Mouse (Mus musculus) left cerebral cortex, postnatal 36 days (tissue): ENCODE data around the gene Naa10. TPM values are rescaled to one million over a fixed set of nuclear protein-coding genes. Genes with fewer than 3 reads are reported as not detected.

Experiments used
- DNase-seq, 2 experiments: peaks; one replicate each; pipeline ENCODE4 v3.0.0; 2021 to 2022; ENCODE audit warnings: low spot score in 2 of 2, mixed read lengths in 1 of 2
- intact Hi-C: fragments of 180-260 bp; cut with DNase I; formaldehyde crosslinking; loops from one replicate; pipeline ENCODE4 v1.15.1; 2025
- total RNA-seq, 2 experiments: library from RNA; stranded (reverse); gene quantifications; 2 replicates each; pipeline ENCODE4 v1.2.3; 2021

The Naa10 gene
- total RNA-seq, 2 experiments from 2014 or later = 52.5 to 54.7 TPM

DNA sequence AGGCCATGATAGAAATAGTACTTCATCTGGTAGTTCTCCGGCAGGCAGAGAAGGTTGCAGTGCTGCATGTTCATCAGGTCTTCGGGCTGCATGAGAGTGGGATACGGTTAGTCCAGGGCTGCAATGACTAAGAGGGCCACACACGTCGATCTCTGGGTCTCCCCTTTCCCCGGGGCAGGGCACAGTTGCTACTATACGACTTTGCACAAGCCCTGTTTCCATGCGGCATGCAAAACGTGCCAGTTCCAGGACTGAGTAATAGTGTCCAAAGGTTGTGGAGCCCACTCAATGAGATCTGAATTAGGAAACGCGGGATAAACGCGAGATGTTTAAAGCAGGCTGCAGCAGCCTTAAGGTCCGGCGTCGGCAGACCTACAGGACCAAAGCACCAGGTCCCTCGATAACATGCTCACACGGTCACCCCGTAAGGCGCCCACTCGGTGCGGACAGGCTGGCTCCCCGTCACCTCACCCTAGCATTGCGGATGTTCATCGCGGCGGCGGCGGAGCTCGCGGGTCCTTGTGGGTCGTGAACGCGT lies 390 bp downstream of the Naa10 start:
- intact Hi-C loops = loop anchor here (5.0 kb wide), 1 partner anchor 134 kb away; the partner anchor contains the start of genes Idh3g and Ssr4
- DNase-seq = peak in 1 of 2 experiments; percentile 8

DNA sequence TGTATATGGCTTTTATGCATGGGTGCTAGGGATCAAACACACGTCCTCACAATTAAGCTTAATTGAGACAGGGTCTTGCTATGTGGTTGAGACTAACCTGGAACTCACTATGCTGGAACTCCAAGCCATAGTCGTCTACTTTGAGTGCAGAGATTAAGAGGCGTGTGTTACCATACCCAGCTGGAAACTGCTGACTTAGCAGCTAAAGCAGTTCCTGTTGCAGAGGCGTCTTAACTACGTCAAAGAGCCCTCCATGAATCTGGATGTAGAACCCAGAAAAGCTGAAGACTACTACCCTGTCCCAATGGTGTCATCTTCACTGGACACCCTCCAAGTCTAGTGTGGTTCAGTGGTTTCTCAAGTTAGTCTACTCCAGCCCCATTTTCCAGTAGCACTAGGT lies 3.1 kb downstream of the Naa10 start:
- no peak for DNase-seq
- intact Hi-C loops = no loop called here

DNA sequence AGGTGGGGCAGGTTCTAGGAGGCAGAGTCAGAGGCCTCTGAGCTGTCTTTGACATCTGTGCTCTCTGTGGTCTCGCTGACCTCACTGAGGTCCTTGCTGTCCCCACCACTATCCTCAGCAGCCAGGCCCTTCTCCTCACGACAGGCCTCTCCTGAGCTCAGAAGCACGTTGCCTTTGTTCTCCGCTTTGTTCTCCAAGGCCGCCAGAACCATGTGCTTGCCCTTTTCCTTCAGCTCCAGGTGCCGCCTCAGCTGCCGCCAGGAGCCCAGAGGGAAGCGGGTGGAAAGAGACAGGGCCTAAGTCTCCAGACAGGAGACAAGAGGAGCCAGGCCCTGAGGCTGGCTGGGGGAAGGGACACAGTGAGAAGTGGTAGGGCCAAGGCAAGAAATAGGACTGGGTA lies 4.8 kb downstream of the Naa10 start:
- DNase-seq = no peak
- intact Hi-C loops = no loop called here

DNA sequence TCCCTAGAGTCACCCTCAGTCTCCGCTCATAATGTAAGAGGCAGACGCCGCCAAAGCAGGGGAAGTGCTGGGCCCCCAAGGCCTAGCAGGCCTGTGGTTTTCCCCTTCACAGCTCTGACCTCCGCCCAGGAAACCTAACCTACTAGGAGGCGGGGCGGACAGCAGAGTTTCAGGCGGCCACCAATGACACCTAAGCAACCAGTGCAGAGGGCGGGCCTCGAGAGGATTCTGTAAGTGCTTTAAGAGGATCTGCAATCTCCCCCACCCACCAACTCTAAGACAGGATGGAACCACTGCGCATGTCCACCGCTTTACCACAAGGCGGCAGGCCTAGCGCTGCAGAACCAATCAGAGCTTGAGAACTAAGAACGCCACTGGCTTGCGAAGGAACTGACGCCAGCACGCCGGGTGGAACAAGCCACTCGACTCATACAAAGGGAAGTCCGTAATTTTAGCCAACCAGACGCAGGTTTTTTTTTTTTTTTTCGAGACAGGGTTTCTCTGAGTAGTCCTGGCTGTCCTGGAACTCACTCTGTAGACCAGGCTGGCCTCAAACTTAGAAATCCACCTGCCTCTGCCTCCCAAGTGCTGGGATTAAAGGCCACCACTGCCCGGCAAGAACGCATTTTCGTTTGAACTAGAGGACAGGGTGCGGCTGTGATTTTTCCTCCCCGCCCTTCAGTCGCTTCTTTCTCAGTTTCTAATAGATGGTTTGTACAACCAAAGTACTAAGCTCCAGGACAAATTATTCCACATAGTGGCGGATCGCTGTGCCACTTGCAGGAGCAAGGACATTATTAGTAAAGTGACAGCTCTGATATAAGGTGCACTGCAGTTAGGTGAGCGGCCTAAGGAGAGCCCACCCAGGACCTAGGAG lies 6.7 kb downstream of the Naa10 start:
- DNase-seq = peak; percentile 84 to 87

DNA sequence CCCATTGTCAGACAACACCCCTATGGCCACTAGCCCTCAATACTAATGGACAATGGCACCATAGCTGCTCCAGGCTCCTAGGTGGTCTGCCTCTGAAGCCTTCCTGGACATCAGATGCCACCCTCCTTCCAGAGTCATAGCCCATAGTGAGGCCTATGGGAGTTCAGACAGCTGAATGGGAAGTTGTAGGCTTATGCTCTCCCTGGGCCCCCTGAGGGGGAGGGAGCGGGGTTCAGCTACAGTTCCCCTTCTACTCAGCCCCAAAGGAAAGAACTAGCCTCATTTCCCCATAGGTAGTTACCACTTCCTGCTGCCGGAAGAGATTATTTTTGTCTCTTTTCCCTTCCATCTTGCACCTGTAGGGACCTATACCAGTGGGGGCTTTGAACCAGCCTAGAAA lies 10.2 kb downstream of the Naa10 start:
- intact Hi-C loops = no loop called here
- no peak for DNase-seq

More for the DNA sequence above, 6.7 kb downstream of the Naa10 start:
- intact Hi-C loops = no loop called here

DNA sequence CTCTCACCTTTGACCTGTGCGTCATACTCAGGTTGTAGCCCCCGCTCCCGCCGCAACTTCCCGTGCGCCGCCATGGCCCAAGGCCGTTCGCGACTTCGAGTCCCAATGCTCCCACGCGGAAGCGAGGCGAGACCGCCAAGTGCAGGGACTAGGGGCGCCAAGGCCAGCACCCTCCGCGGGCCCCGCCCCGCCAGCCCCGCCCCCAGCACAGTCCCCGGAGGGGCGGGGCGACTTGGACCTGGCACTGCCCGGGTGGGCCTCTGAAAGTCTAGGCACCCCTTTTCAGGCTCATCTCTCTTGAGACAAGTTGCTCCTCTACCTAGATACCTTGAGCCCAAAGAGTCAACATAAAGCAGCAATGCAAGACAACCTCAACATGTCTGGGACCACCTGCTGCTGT lies 10.6 kb downstream of the Naa10 start:
- intact Hi-C loops = no loop called here
- DNase-seq = no peak

DNA sequence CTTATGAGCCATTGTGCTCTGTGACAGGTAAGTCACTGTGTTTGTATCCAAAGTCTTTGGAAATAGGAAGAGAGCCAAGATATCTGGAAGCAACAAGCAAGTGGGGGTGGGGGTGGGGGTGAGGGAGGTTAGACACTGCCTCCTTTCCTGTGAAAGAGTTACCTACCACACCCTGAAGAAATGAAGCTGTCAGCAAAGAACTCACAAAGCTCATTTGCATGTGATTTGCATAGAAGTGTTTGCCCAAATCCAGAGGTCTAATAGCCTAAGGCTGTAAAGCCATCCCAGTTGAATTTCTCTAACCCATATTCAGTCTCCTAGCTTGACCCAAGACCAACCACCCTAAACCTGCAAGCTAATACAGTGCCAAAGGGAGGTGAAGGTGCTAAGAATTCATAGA lies 11.3 kb downstream of the Naa10 start:
- intact Hi-C loops = no loop called here
- DNase-seq = no peak

DNA sequence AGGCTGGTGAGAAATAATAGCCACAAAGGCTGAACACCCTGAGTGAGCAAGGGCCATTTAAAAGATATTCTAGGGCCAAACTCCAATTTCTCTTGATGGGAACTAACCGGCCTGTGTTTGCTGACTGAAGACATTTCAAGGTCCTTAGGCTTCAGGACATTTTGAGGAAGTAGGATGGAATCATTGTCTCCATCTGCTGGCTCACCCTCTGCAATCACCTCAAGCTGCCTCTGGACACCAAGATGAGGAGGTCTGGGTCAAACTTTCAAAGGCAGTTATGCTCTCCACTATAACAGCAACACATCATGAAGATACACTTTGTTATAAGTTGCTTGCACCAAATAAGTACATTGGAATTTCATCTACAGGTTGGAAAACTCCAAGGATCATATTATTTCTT lies 11.7 kb downstream of the Naa10 start:
- no peak for DNase-seq
- intact Hi-C loops = no loop called here

DNA sequence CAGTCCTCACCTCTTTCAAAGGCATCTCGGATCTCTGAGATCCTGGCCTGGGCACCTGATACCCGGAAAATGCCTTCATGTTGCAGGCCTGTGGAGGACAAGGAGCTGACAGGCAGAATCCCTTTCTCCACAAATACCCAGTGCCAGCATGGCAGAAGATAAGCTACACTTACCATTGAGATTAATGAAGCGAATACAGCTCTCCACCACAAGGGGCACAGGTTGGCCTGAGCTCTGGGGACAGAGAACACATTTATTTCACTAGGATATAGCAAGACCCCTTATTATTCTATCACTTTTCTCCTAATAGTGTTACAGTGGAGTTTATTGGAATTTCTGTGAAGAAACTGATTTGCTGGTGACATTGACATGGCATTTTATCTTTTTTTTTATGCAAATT lies 23.8 kb downstream of the Naa10 start:
- intact Hi-C loops = loop anchor here (5.0 kb wide), 2 partner anchors 101 to 181 kb away; partner anchors contain the start of genes Abcd1 and Bcap31

DNA sequence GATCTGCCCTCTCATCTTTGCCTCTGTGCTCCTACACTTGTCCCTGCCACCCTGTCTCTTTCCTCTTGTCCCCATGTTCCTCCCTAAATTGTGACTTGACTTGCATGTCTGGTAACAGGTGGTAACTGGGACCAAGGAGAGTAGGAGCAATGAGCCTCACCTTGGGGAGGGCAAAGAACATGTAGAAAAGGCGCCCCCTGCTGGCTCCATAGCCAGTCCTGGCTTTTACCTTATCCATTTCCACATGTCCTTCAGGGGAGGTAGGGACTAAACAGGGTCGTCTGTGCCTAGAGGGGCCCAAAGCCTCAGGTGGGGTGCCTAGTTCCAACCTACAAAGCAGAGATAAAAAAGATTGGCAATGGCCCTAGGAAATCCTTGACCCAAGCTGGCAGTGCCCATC lies 26.0 kb downstream of the Naa10 start, which contains the start of gene L1cam:
L1cam (minus strand) TSS at position 387 of the 400 bp plus-strand sequence.
- peak; percentile 19 to 39 for DNase-seq
- intact Hi-C loops = loop anchor here (5.0 kb wide), 2 partner anchors 98 to 178 kb away; partner anchors contain the start of genes Abcd1 and Bcap31

More for the DNA sequence above, 23.8 kb downstream of the Naa10 start:
- no peak for DNase-seq

DNA sequence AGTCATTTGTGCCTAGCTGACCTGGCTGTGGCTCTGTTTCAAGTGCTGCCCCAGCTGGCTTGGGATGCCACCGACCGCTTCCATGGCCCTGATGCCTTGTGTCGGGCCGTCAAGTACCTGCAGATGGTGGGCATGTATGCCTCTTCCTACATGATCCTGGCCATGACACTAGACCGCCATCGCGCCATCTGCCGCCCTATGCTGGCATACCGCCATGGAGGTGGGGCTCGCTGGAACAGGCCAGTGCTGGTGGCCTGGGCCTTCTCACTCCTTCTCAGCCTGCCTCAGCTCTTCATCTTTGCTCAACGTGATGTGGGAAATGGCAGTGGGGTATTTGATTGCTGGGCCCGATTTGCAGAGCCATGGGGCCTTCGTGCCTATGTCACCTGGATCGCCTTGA lies 28.9 kb downstream of the Naa10 start:
- no peak for DNase-seq
- intact Hi-C loops = no loop called here

DNA sequence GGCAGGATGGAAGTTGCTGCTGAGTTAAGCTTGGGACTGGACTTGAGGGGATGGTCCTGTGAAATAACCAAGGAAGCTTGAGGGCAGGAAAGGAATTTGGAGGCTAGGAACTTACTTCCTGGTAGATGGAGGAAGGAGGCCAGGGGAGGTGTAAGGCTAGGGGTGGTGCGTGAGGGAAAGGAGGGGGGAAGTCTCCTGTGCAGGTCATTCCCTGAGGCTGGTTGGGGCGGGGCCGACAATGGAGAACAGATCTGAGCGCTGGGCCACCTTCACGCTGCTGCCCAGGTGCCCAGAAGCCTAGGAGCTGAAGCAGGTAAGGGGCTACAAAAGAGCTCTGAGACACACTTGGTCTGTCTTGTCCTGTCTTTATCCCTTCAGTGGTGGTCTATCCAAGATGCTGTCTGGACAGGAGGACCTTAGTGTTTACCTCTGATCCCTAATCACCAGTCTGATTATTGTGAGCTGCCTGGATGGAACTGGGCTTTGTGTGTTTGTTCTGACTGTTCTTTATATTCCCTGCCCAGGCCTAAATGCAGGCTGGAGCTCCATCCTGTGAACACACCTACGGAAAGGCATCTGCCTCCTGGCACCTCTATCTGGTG lies 30.1 kb downstream of the Naa10 start, which contains the start of gene Avpr2:
Avpr2 (plus strand) TSS at position 552 of the 602 bp plus-strand sequence.
- intact Hi-C loops = no loop called here
- no peak for DNase-seq

DNA sequence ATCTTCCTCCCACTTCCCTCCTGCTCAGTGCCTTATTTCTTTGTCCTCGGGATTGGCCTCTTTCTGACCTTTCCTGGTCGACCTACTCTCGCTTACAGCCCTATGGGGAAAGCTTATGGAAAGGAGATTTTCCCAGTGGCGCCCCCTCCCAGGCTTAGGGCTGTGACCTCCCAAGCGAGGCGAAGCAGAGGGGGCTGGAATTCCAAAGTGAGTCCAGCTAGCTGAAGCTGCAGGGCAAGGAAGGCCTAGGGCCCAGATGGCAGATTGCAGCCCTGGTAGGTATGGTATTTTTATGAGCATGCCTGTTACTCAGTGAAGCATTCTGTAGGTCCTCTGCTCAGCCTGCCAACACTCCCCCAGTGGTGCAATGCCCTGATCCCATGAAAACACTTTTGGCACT lies 40.3 kb downstream of the Naa10 start:
- DNase-seq = no peak
- intact Hi-C loops = no loop called here

DNA sequence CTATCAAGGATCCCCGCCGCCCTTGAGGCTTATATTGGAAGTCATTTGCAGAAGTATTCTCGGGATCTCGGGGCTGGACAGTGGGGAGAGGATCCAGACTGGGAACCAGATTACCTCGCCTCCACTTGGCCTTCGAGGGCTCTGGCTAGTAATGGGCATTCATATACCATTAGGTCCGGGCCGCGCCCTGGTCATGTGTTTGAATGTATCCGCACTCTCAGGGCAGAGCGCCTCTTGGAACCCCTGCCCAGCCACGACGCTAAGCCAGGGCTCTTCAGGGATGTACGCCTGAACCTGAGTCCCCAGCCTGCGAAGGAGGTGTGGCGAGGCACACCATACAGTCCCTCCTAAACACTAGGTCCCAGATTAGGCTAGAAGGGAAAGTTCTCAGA lies 40.7 kb downstream of the Naa10 start:
- intact Hi-C loops = no loop called here
- DNase-seq = no peak

DNA sequence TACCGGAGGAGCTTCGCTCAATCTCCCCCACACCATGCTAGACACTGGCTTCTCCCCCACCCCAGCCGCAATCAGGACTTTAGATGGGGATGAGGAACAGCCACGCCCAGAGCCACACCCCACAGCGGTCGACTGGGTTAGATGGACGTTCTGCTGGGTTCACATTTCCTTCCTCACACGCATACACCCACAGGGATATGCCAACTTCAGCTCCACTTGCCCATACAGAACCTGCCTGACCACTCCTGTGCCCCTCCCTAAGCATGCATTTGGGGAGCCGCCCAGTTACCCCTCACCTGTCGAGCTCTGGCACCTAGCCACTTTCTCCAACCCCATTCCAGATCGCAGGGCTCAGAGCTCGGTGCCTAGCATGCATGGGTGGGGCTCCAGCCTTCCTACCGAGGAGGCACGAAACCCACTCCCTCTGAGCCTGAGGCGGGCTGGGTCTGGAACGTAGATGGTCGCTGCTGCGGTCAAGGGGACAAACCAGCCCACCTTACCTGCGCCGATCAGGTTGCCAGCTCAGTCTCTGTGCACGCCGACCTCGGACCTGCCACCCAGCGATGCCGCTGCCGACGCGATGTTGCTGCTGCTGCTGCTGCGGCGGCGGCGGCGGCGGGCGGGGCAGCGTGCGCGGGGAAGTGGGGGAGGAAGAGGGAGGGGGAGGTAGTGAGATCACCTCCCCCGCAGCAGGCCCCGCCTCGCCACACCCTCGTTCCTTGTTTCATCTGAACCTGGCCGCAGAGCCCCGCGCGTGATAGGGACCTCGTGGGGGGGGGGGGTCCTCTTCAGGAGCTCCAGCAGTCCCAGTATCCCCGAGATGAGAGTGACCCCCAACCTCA lies 41.3 kb downstream of the Naa10 start:
- DNase-seq = peak; percentile 13 to 25
- intact Hi-C loops = no loop called here

DNA sequence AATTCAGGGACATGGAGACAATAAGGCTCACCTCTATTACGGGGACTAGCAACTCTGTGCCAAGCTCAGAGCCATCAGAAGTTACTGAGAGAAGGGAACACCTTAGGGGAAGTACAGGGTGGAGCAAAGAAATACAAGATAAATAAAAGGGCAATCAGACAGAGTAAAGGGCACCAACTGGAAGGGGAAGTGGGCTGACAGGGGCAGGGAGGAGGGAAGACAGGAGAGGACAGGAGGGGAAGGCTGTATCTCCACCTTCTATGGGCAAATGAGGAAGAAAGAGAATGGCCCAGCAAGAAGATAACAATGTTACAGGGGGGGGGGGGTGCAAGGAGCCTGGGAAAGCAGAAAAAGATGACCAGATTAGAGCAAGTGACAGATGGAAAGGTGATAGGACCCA lies 44.7 kb downstream of the Naa10 start:
- intact Hi-C loops = no loop called here
- no peak for DNase-seq

DNA sequence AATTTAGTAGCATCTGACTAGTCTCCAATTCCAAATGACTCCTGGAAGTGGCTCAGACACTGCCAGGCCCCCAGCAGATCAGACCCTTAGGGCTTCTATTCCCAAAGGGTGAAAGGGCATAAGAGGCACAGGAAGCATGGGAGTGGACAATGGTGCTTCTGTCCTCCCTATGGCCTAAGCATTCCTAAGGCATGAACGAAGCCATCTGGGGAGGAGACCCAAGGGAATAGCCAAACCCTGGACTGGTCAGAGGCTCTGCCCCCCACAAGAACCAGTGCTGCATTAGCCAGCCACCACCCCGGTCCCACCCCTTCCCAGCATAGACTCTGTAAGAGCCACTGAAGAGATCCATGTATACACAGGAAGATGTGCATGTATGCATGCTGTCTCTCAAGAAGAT lies 45.9 kb downstream of the Naa10 start:
- intact Hi-C loops = no loop called here
- DNase-seq = no peak

DNA sequence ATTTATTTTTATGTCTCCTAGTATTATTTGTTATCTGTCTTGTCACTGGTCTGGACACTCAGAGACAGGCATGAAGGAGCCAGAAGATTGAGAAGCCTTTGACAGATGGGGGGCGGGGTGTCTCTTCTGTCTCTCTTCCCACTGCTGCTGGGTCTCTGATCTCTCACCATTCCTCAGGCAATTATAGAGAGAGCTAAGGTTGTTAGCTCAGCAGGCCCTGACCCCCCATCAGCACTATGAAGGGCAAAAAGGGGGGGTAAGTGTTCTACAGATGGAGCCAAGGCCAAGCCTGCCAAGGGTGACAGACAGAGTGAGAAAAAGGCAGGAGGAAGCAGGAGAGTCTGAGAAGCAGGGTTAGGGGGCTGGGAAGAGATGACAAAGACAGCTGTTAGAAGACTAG lies 49.8 kb downstream of the Naa10 start:
- intact Hi-C loops = no loop called here
- no peak for DNase-seq

DNA sequence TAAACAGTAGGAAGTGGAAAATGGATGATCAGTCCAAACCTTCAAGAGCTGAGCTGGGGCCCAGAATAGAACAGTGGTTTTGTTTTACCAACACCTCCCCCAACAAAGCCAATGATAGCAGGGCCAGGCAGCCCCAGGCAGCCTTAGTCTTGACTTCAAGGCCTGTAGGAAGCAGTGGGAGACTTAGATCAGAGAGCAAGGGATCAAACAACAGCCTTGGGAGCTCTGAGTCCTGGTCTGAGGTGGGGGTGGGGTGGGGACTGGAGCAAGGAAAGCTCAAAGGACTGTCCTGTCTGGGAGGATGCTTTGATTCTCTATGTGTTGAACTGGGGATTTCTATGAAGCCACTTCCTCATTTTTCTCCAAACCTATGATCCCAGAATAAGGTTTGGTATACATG lies 50.3 kb downstream of the Naa10 start:
- intact Hi-C loops = no loop called here
- DNase-seq = no peak

DNA sequence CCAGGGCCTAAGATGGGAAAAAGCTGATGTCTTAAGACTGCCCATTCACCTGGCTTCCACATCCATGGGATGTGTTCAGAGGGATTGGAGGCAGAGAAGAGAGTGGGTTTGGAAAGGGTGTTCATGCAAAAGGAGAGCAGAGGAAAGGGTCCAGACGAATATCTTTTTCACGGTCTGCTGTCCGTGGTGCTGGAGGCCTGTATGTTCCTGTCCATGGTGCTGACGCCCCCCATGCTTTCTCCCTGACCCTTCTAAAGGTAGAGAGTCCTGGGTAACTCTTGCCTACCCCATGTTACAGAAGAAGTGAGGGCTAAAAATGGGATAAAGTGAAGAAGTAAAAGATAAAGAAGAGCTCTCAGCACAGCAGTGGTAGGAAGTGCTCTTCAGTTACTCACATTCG lies 52.4 kb downstream of the Naa10 start:
- no peak for DNase-seq
- intact Hi-C loops = no loop called here
